Mouse (Mus musculus) liver, embryonic 14.5 days (tissue): ENCODE data around the gene Nckipsd.

Source experiments
- CTCF ChIP-seq: IDR thresholded peaks from 2 replicates; pipeline ENCODE4 v1.5.1; 2016; ENCODE audit warnings: antibody characterized with exemption, low read depth, control low read depth
- EP300 ChIP-seq: IDR thresholded peaks from 2 replicates; pipeline ENCODE4 v1.6.1; 2016; ENCODE audit warnings: antibody characterized with exemption, low read depth

DNA sequence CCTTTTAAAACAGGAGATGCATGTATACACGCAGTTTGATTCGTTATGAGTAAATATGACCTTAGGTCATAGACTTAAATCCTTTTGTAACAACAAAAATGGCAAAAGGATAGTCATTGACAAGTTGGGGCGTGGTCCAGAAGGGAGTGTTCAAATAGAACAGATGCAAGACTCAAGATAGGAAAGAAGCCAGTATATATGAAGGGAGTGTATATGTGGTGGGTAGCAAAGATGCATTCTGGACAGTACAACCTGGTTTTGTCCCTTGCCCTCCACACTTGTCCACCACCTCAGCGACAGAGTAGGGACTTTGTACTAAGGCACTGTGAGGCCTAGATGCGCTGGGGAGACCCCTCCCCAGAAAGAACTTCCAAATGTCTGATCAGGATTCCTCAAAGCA lies 494 bp upstream of the Nckipsd start:
- TF ChIP-seq EP300, result peak; percentile 66
- no peak for TF ChIP-seq CTCF
